In the genomic region with DNA sequence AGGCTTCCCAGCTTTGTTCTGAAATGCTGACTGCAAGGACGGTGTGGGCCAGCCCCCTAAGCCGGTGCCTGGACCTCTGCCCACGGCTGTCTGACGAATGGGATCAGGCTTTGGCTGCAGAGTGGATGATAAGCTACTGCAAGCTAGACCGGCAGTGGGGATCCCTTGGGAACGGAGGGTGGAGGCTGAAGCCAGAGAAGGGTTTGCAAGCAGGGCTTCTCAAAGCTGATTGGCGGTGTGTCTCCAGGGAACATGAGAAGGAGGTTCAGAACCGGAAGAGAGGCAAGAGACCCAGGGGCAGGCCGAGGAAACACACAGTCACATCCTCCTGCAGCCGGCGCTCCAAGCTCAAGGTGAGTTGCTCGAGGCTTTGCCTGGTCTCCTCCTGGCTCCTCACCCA, we compare ENCODE assay signal across 11 mouse cellular contexts. TPM values are rescaled to one million over a fixed set of nuclear protein-coding genes. Genes with fewer than 3 reads are reported as not detected.
DNase-seq lines count a peak whose midpoint lies in the region; ATAC-seq and TF ChIP-seq lines count a peak whose summit lies in the region.
"Had no signal": no experiment of that assay in that cellular context is flagged by ENCODE, and none has a peak within 500 bp of the region (broad histone marks: within the 10 kb centered on the region; RNA-seq: fewer than 3 reads in every experiment).

No protein-coding gene starts in this region.

- 51% methylated on average over 12 of the region's 12 CpGs for WGBS in forebrain, embryonic 13.5 days
- WGBS in hindbrain, embryonic 10.5 days, result 73% methylated on average over 12 of the region's 12 CpGs
- 32% methylated on average over 12 of the region's 12 CpGs for WGBS in midbrain, embryonic 14.5 days

- DNase-seq in left cerebral cortex, postnatal 4 days, result peak; percentile 64
- no peak for DNase-seq in left cerebral cortex, adult 2 months (ENCODE audit: extremely low spot score in 1 of 2, low spot score in 2 of 2)
- no peak for DNase-seq in hindbrain, embryonic 10.5 days (ENCODE audit: low spot score)
- peak; percentile 82 for DNase-seq in midbrain, embryonic 14.5 days
- no peak for DNase-seq in layer of hippocampus, postnatal 14 days (ENCODE audit: low spot score in 2 of 2)
- no peak for DNase-seq in urinary bladder, postnatal 36 days (ENCODE audit: low spot score in 2 of 2)
- DNase-seq in liver, result no peak

- peaks cover 60% of the 10 kb centered on the region for H3K4me1 ChIP-seq in forebrain, embryonic 13.5 days
- peaks cover 72% of the 10 kb centered on the region for H3K4me1 ChIP-seq in hindbrain, embryonic 10.5 days (replicated peaks)
- H3K4me1 ChIP-seq in midbrain, embryonic 14.5 days (ENCODE audit: control insufficient read depth, insufficient read depth, low read length), result peaks cover 37% of the 10 kb centered on the region

- no peak for ATAC-seq in forebrain, embryonic 13.5 days
- no peak for ATAC-seq in midbrain, embryonic 14.5 days (ENCODE audit: low FRiP score, low TSS enrichment)

- H3K4me2 ChIP-seq in forebrain, embryonic 13.5 days, result peak overlapping the region; percentile 98
- H3K4me2 ChIP-seq in midbrain, embryonic 14.5 days (ENCODE audit: low read length), result peak overlapping the region; percentile 95

- intact Hi-C loops in left cerebral cortex, postnatal 4 days (cut with DNase I), result no loop called here
- intact Hi-C loops in left cerebral cortex, adult 2 months (cut with DNase I), result no loop called here

- no peak for TF ChIP-seq CTCF in left cerebral cortex, adult 2 months (IDR thresholded peaks at IDR 0.05)

- peak overlapping the region; percentile 98 for H3K9ac ChIP-seq in forebrain, embryonic 13.5 days
- H3K9ac ChIP-seq in midbrain, embryonic 14.5 days (replicated peaks; ENCODE audit: low read length), result peak overlapping the region; percentile 31; the same call in 1 of the 2 replicates

- peaks cover under 1% of the 10 kb centered on the region; the same call in 1 of the 2 replicates for H3K27me3 ChIP-seq in forebrain, embryonic 13.5 days
- H3K27me3 ChIP-seq in hindbrain, embryonic 10.5 days (ENCODE audit: insufficient read depth, poor library complexity, severe bottlenecking), result peaks cover 10% of the 10 kb centered on the region
- peaks cover 3% of the 10 kb centered on the region; the same call in 1 of the 2 replicates for H3K27me3 ChIP-seq in midbrain, embryonic 14.5 days (ENCODE audit: control insufficient read depth, insufficient read depth, low read length)

- no peak overlapping the region for H3K4me3 ChIP-seq in left cerebral cortex, adult 2 months
- peak overlapping the region; percentile 98; the same call in 1 of the 2 replicates for H3K4me3 ChIP-seq in forebrain, embryonic 13.5 days
- peak overlapping the region; percentile 93 for H3K4me3 ChIP-seq in hindbrain, embryonic 10.5 days
- peak overlapping the region; percentile 98; the same call in 1 of the 2 replicates for H3K4me3 ChIP-seq in midbrain, embryonic 14.5 days (replicated peaks; ENCODE audit: low read depth, low read length)

- H3K36me3 ChIP-seq in forebrain, embryonic 13.5 days (ENCODE audit: poor library complexity, severe bottlenecking), result peaks cover 50% of the 10 kb centered on the region
- H3K36me3 ChIP-seq in hindbrain, embryonic 10.5 days, result peaks cover 68% of the 10 kb centered on the region
- peaks cover 50% of the 10 kb centered on the region for H3K36me3 ChIP-seq in midbrain, embryonic 14.5 days (ENCODE audit: control insufficient read depth, insufficient read depth, low read length)

- no peaks in the 10 kb centered on the region for H3K9me3 ChIP-seq in forebrain, embryonic 13.5 days (replicated peaks)
- H3K9me3 ChIP-seq in hindbrain, embryonic 10.5 days, result no peaks in the 10 kb centered on the region
- H3K9me3 ChIP-seq in midbrain, embryonic 14.5 days (ENCODE audit: control insufficient read depth, low read length), result no peaks in the 10 kb centered on the region

- H3K27ac ChIP-seq in left cerebral cortex, adult 2 months, result no peak overlapping the region
- H3K27ac ChIP-seq in forebrain, embryonic 13.5 days, result no peak overlapping the region
- H3K27ac ChIP-seq in hindbrain, embryonic 10.5 days, result peak overlapping the region; percentile 31; the same call in 1 of the 2 replicates
- peak overlapping the region; percentile 52 for H3K27ac ChIP-seq in midbrain, embryonic 14.5 days (replicated peaks; ENCODE audit: low read depth, low read length)
- H3K27ac ChIP-seq: macrophage had no signal

RNA-seq across cellular contexts. Expression of a gene that starts 3.4 kb away (rescaled TPM):
- total RNA-seq in left cerebral cortex, postnatal 4 days (2021), result 1 to 10 TPM; 6.8 to 7.4 TPM
- total RNA-seq in left cerebral cortex, adult 2 months (2021), result 1 to 10 TPM; 3.2 to 3.4 TPM
- polyA plus RNA-seq in forebrain, embryonic 13.5 days (2015; fragmentation: Nextera tagmentation; extraction: Ambion mirVana), result 45.2 and 52.0 TPM in 2 replicates
- polyA plus RNA-seq in hindbrain, embryonic 10.5 days (2016; fragmentation: Nextera tagmentation; extraction: Ambion mirVana), result 86.6 and 112 TPM in 2 replicates
- polyA plus RNA-seq in midbrain, embryonic 14.5 days (2014; fragmentation: Nextera tagmentation; extraction: Ambion mirVana), result 15.6 and 20.7 TPM in 2 replicates
- 1 to 10 TPM; 3.6 to 4.2 TPM for total RNA-seq in layer of hippocampus, postnatal 14 days (2021)

RNA-seq across cellular contexts. Expression of a gene that starts 14.6 kb away (rescaled TPM):
- total RNA-seq in left cerebral cortex, postnatal 4 days (2021), result 10 to 100 TPM; 13.0 to 15.6 TPM
- 10 to 100 TPM; 11.1 to 11.2 TPM for total RNA-seq in left cerebral cortex, adult 2 months (2021)
- 9.8 and 12.3 TPM in 2 replicates for polyA plus RNA-seq in forebrain, embryonic 13.5 days (2015; fragmentation: Nextera tagmentation; extraction: Ambion mirVana)
- 11.2 and 13.0 TPM in 2 replicates for polyA plus RNA-seq in hindbrain, embryonic 10.5 days (2016; fragmentation: Nextera tagmentation; extraction: Ambion mirVana)
- polyA plus RNA-seq in midbrain, embryonic 14.5 days (2014; fragmentation: Nextera tagmentation; extraction: Ambion mirVana), result 11.5 and 12.4 TPM in 2 replicates
- 10 to 100 TPM; 15.0 to 15.2 TPM for total RNA-seq in layer of hippocampus, postnatal 14 days (2021)

RNA-seq across cellular contexts. Expression of a gene that starts 38.2 kb away (rescaled TPM):
- total RNA-seq in left cerebral cortex, postnatal 4 days (2021), result not detected
- not detected for total RNA-seq in left cerebral cortex, adult 2 months (2021)
- not detected in 2 replicates for polyA plus RNA-seq in forebrain, embryonic 13.5 days (2015; fragmentation: Nextera tagmentation; extraction: Ambion mirVana)
- not detected in 2 replicates for polyA plus RNA-seq in hindbrain, embryonic 10.5 days (2016; fragmentation: Nextera tagmentation; extraction: Ambion mirVana)
- polyA plus RNA-seq in midbrain, embryonic 14.5 days (2014; fragmentation: Nextera tagmentation; extraction: Ambion mirVana), result not detected in 2 replicates
- total RNA-seq in layer of hippocampus, postnatal 14 days (2021), result not detected
- total RNA-seq: common myeloid progenitor, adult 5-6 weeks; ES-E14 had no signal
- polyA plus RNA-seq: macrophage had no signal

RNA-seq across cellular contexts. Expression of a gene that starts 59.8 kb away (rescaled TPM):
- total RNA-seq in left cerebral cortex, postnatal 4 days (2021), result 10 to 100 TPM; 40.8 to 45.2 TPM
- total RNA-seq in left cerebral cortex, adult 2 months (2021), result 10 to 100 TPM; 51.4 to 54.3 TPM
- 10.2 and 11.5 TPM in 2 replicates for polyA plus RNA-seq in forebrain, embryonic 13.5 days (2015; fragmentation: Nextera tagmentation; extraction: Ambion mirVana)
- 4.4 and 8.2 TPM in 2 replicates for polyA plus RNA-seq in hindbrain, embryonic 10.5 days (2016; fragmentation: Nextera tagmentation; extraction: Ambion mirVana)
- polyA plus RNA-seq in midbrain, embryonic 14.5 days (2014; fragmentation: Nextera tagmentation; extraction: Ambion mirVana), result 19.0 and 19.3 TPM in 2 replicates
- total RNA-seq in layer of hippocampus, postnatal 14 days (2021), result 10 to 100 TPM; 59.1 to 59.4 TPM

Comparison
In these comparisons a context has a peak if more than half of its experiments do, and no peak if none do; other contexts are left out.
1. DNase-seq: peak in left cerebral cortex, postnatal 4 days (single experiment) and midbrain, embryonic 14.5 days (single experiment); none in left cerebral cortex, adult 2 months (0 of 2), hindbrain, embryonic 10.5 days (single experiment), layer of hippocampus, postnatal 14 days (0 of 2), urinary bladder, postnatal 36 days (0 of 2) and liver (single experiment).
2. H3K27ac ChIP-seq: peak in hindbrain, embryonic 10.5 days (single experiment) and midbrain, embryonic 14.5 days (single experiment); none in left cerebral cortex, adult 2 months (single experiment) and forebrain, embryonic 13.5 days (single experiment).